Mouse (Mus musculus) G1E-ER4 (cell line): Measurements from ENCODE around the gene Zfp398. TPM values are rescaled to one million over a fixed set of nuclear protein-coding genes. Genes with fewer than 3 reads are reported as not detected.

Source experiments
- GATA1 ChIP-seq: IDR thresholded peaks from one replicate; pipeline ENCODE4 v1.8.0; 2012; ENCODE audit warnings: low read length, inconsistent platforms
- polyA plus RNA-seq: library from polyadenylated mRNA; stranded (reverse); fragments of >175 nt; gene quantifications from 2 replicates; pipeline ENCODE4 v1.2.3, GENCODE M21; 2012

The Zfp398 gene
- polyA plus RNA-seq, 1 experiment, result 6.1 TPM

DNA sequence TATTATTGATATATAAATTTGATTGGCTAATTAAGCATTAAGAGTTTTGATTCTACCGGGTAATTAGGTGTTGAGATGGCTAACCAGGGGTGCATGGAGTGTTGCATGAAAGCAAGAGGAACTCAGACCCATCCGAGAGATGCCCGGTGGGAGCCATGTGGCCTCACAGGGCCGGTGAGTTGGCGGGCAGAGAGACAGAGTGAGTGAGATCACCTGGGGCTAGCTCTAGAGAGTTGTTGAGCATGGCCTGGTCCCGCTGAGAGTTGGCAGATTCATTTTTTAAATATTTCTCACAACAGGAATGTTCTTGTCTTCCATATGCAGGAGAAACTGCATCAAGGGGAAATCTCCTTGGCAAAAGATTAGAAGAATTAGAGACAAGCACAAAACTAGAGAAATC lies 21.8 kb downstream of the Zfp398 start:
- TF ChIP-seq GATA1, result no peak

- TF ChIP-seq GATA1, result no peak
These were observed 36.8 kb downstream of the Zfp398 start for GRCm38 (mm10) chr6:47872266-47872665.

DNA sequence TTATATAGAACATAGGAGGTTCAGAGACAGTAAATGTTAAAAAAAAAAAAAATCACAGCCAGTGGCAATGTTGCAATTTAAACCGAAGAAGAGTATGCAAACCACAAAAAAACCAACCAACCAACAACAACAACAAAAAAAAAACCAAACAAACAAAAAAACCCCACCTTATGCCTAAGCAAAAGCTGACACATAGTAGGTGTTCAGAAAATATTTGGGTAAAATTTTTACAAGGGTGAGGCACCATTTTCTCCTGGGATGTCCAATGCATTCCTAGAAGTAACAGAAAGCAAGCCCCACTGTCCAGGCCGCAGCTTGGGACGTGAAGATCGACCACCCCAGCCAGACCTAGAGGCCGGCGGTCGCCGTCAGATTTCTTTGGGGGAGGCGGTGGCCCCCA lies 41.6 kb downstream of the Zfp398 start, which contains the start of gene Zfp282:
Gene Zfp282, plus strand, starts transcription at position 147 of the 400 bp plus-strand sequence.
- no peak for TF ChIP-seq GATA1

GRCm38 (mm10) chr6:47877461-47878132 lies 42.1 kb downstream of the Zfp398 start:
- no peak for TF ChIP-seq GATA1

- TF ChIP-seq GATA1, result no peak
These were observed 42.7 kb downstream of the Zfp398 start for GRCm38 (mm10) chr6:47878133-47878514.

DNA sequence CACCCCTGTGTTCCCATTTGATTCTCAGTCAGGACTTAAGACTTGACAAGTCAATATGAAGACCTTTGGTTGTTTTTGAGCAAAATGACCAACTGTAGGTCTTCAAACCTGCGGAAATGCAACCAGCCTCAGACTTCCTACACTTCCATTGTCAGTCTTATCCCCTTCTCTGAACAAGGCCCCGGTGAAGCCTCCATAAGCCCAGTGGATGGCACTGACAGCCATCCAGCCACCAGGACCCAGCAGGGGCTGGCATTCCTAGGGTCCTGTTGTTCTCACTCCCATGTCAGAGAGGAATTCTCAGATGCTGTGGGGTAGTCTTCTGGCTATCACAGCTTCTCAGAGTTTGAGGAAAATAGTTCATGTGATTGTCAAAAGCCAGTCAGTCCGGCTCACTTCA lies 43.1 kb downstream of the Zfp398 start:
- no peak for TF ChIP-seq GATA1

GRCm38 (mm10) chr6:47879049-47879716 lies 43.7 kb downstream of the Zfp398 start:
- no peak for TF ChIP-seq GATA1

GRCm38 (mm10) chr6:47880166-47880565 lies 44.7 kb downstream of the Zfp398 start:
- TF ChIP-seq GATA1, result no peak

GRCm38 (mm10) chr6:47888812-47889383 lies 53.4 kb downstream of the Zfp398 start:
- TF ChIP-seq GATA1, result no peak

- no peak for TF ChIP-seq GATA1
These were observed 64.0 kb downstream of the Zfp398 start for GRCm38 (mm10) chr6:47899416-47899815.

GRCm38 (mm10) chr6:47903587-47903986 lies 68.1 kb downstream of the Zfp398 start:
- TF ChIP-seq GATA1, result no peak

DNA sequence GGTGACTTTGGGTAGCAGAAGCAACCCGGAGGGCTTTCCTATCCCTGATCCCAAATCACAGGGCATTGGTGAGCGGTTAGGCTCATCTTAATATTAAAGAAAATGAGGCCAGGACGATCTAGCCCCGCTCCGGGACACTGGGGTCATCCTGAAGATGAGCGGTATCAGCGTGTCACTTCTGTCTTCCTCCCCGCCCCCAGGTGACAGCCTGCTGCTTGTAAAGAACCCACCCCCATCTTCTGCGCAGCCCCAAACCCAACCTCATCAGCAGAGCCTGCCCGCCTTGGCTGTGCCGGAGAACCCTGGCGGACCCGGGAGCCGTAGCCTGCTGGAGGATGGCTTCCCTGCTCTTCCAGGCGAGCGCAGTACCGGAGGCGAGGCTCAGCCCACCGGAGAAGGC lies 68.9 kb downstream of the Zfp398 start:
- TF ChIP-seq GATA1, result no peak

GRCm38 (mm10) chr6:47904917-47905695 lies 69.6 kb downstream of the Zfp398 start:
- TF ChIP-seq GATA1, result no peak

- TF ChIP-seq GATA1, result no peak
These were observed 70.9 kb downstream of the Zfp398 start for GRCm38 (mm10) chr6:47906326-47906725.

DNA sequence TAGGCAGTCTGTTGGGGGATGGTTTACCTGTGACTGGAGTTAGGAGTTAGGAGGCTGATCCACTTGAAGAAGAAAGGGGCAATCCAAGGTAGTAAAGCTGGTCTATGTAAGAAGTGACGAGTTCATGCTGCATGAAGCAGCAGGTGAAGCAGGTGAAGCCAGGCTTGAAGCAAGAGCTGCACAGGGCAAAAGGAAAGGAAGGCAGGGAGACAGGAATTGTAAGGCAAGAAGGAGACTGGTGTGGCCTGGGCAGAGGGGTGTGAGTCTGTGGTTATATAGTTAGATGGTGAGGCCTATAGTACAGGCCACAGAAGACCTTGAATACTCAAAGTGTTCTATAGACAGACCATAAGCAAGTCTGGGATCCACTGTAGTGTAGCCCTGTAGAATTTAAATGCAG lies 73.5 kb downstream of the Zfp398 start:
- no peak for TF ChIP-seq GATA1

GRCm38 (mm10) chr6:47911650-47912049 lies 76.2 kb downstream of the Zfp398 start:
- no peak for TF ChIP-seq GATA1
